Mouse (Mus musculus): ENCODE results near the gene Fam160b1.

- TF ChIP-seq CTCF (IDR thresholded peaks at IDR 0.05; ENCODE audit: control insufficient read depth, insufficient read depth, insufficient replicate concordance, low read depth, low read length) (no peak), POLR2A (IDR thresholded peaks at IDR 0.05; ENCODE audit: control insufficient read depth, low read depth, low read length) (no peak)
These were observed 39.7 kb upstream of the Fam160b1 start for GRCm38 (mm10) chr19:57320656-57321382.

Measured in testis, adult 2 months (tissue).